Mouse (Mus musculus) liver, adult 2 months (tissue): ENCODE measurements at regions not wholly inside any gene's neighbourhood (a gene's known extent, or its start where the extent isn't known, plus 50 kb on each side); places are given as distances from the start of the nearest gene placed in this dataset.

Experiments used
- DNase-seq: peaks from one replicate; pipeline ENCODE4 v3.0.0-alpha.2; 2011; ENCODE audit warnings: low read depth, low spot score; ENCODE audit errors: extremely low read depth
- H3K27ac ChIP-seq: fragments of 200-500 bp; replicated peaks from 2 replicates; pipeline ENCODE4 v1.5.1; 2012; ENCODE audit warnings: low read depth, mild to moderate bottlenecking, control low read depth, inconsistent platforms, low read length; ENCODE audit not compliant: insufficient read depth
- H3K27me3 ChIP-seq: fragments of 200-500 bp; 2 replicates; pipeline ENCODE4 v1.6.1; 2012; ENCODE audit warnings: mild to moderate bottlenecking, moderate library complexity, low read length, inconsistent platforms; ENCODE audit not compliant: control insufficient read depth, insufficient read depth
- H3K36me3 ChIP-seq: fragments of 200-500 bp; 2 replicates; pipeline ENCODE4 v1.6.1; 2012; ENCODE audit warnings: low read length, inconsistent platforms; ENCODE audit not compliant: control insufficient read depth, insufficient read depth
- H3K4me1 ChIP-seq: fragments of 200-500 bp; 2 replicates; pipeline ENCODE4 v1.6.1; 2011; ENCODE audit warnings: low read length; ENCODE audit not compliant: control insufficient read depth, insufficient read depth
- H3K4me3 ChIP-seq: fragments of 200-500 bp; 2 replicates; pipeline ENCODE4 v1.5.1; 2011; ENCODE audit warnings: low read depth, mild to moderate bottlenecking, control low read depth, low read length, moderate library complexity; ENCODE audit not compliant: insufficient read depth
- H3K79me2 ChIP-seq: fragments of 200-500 bp; 2 replicates; pipeline ENCODE4 v1.6.1; 2012; ENCODE audit warnings: inconsistent platforms, mild to moderate bottlenecking, low read length, moderate library complexity; ENCODE audit not compliant: control insufficient read depth, insufficient read depth
- H3K9ac ChIP-seq: fragments of 200-500 bp; 2 replicates; pipeline ENCODE4 v1.6.1; 2012; ENCODE audit warnings: low read depth, mild to moderate bottlenecking, control low read depth, inconsistent platforms, low read length
- CTCF ChIP-seq: fragments of 200-500 bp; IDR thresholded peaks from 2 replicates; pipeline ENCODE4 v1.5.1; 2011; ENCODE audit warnings: low read depth, low read length, control low read depth
- POLR2A ChIP-seq: fragments of 200-500 bp; IDR thresholded peaks from 2 replicates; pipeline ENCODE4 v1.6.1; 2011; ENCODE audit warnings: low read length, control low read depth; ENCODE audit not compliant: insufficient read depth; ENCODE audit errors: extremely low read depth
- WGBS: fragments of 180-500 bp; shearing (Covaris S2); methylation state at CpG from one replicate; pipeline ENCODE4 v1.1.7; 2018; 5-methylcytosine and 5-hydroxymethylcytosine counted together

- Histone ChIP-seq H3K27me3 (no peaks in the 10 kb centered on the region), H3K36me3 (no peaks in the 10 kb centered on the region), H3K4me1 (no peaks in the 10 kb centered on the region), H3K9ac (no peak overlapping the region), H3K4me3 (no peak overlapping the region), H3K79me2 (no peaks in the 10 kb centered on the region), H3K27ac (no peak overlapping the region)
- WGBS: 84% methylated on average over 2 of the region's 2 CpGs
- TF ChIP-seq POLR2A (no peak), CTCF (no peak)
- no peak for DNase-seq
These were observed 75.5 kb downstream of the Mterf1b start for GRCm38 (mm10) chr5:4267717-4268116.

GRCm38 (mm10) chr5:4273001-4273400 is 80.8 kb downstream of the Mterf1b start:
- H3K4me1 ChIP-seq: no peaks in the 10 kb centered on the region
- H3K79me2 ChIP-seq: no peaks in the 10 kb centered on the region
- TF ChIP-seq POLR2A: no peak
- no peak for TF ChIP-seq CTCF
- H3K9ac ChIP-seq: no peak overlapping the region
- H3K36me3 ChIP-seq: no peaks in the 10 kb centered on the region
- H3K27ac ChIP-seq: no peak overlapping the region
- H3K27me3 ChIP-seq: no peaks in the 10 kb centered on the region
- 77% methylated on average over 5 of the region's 5 CpGs for WGBS
- H3K4me3 ChIP-seq: no peak overlapping the region
- no peak for DNase-seq

DNA sequence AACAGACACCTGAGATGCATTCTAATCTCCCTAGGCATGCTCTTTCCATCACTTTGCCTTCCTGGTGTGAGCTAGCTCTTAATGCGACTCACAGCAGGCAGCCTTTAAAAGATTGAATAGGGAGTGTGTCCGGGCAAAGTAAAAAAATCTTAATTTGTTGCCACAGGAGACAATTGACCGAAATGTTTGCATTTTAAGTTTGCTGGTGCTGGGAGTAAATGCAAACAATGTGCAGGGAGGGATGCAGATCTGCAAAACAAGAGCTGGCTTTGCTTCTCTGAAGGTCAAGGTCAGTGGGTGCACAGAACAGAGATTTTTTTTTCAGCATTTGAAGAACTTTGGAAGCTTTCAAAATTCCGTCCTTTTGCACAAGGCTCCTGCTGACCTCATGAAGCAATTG is 111.4 kb downstream of the Mterf1b start:
- no peaks in the 10 kb centered on the region for H3K79me2 ChIP-seq
- no peaks in the 10 kb centered on the region for H3K4me1 ChIP-seq
- WGBS: 23% methylated on average over 4 of the region's 4 CpGs
- H3K9ac ChIP-seq: no peak overlapping the region
- TF ChIP-seq CTCF (no peak), POLR2A (no peak)
- H3K36me3 ChIP-seq: no peaks in the 10 kb centered on the region
- DNase-seq: no peak
- H3K27ac ChIP-seq: no peak overlapping the region
- no peak overlapping the region for H3K4me3 ChIP-seq
- no peaks in the 10 kb centered on the region for H3K27me3 ChIP-seq

GRCm38 (mm10) chr5:4304201-4304600 is 112.0 kb downstream of the Mterf1b start:
- Histone ChIP-seq H3K9ac (no peak overlapping the region), H3K36me3 (no peaks in the 10 kb centered on the region), H3K4me3 (no peak overlapping the region), H3K27me3 (no peaks in the 10 kb centered on the region), H3K4me1 (no peaks in the 10 kb centered on the region), H3K79me2 (no peaks in the 10 kb centered on the region), H3K27ac (no peak overlapping the region)
- DNase-seq: no peak
- TF ChIP-seq CTCF: no peak
- no peak for TF ChIP-seq POLR2A
- WGBS: 79% methylated on average over 5 of the region's 5 CpGs

GRCm38 (mm10) chr5:4308514-4308913 is 116.3 kb downstream of the Mterf1b start:
- Histone ChIP-seq H3K4me1 (no peaks in the 10 kb centered on the region), H3K4me3 (no peak overlapping the region), H3K9ac (no peak overlapping the region), H3K27me3 (no peaks in the 10 kb centered on the region), H3K79me2 (no peaks in the 10 kb centered on the region), H3K27ac (no peak overlapping the region), H3K36me3 (no peaks in the 10 kb centered on the region)
- no peak for DNase-seq
- WGBS: 80% methylated on average over 5 of the region's 5 CpGs
- TF ChIP-seq POLR2A: no peak
- TF ChIP-seq CTCF: no peak

DNA sequence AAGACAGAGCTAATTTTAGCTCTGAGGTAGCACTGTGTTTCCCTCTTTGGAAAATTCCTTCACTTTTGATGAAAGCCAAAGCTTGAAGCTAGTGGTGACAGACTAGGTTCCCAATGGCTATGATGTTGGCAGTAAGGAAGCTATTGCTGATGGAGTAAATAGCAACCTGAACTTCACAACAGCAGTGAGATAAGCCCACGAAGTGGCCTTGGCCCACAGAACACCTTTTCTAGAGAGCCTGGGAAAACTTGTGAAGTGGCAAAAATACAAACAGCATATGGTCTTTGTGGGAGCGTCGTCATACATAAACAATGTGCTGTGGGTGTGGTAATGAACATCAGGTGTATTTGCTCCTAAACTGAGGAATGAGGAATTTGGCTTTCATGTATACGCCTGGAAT is 119.0 kb downstream of the Mterf1b start:
- Histone ChIP-seq H3K36me3 (no peaks in the 10 kb centered on the region), H3K4me3 (no peak overlapping the region), H3K27me3 (no peaks in the 10 kb centered on the region), H3K79me2 (no peaks in the 10 kb centered on the region), H3K9ac (no peak overlapping the region), H3K4me1 (no peaks in the 10 kb centered on the region), H3K27ac (no peak overlapping the region)
- WGBS: 69% methylated on average over 4 of the region's 4 CpGs
- DNase-seq: no peak
- TF ChIP-seq POLR2A (no peak), CTCF (no peak)
